Mouse (Mus musculus) embryonic fibroblast, embryonic 13.5 days (primary cell): ENCODE measurements at regions not wholly inside any gene's neighbourhood (a gene's known extent, or its start where the extent isn't known, plus 50 kb on each side); places are given as distances from the start of the nearest gene placed in this dataset.

Source experiments
- H3K27ac ChIP-seq: 2 replicates; pipeline ENCODE4 v1.5.1; 2012; ENCODE audit warnings: low read length, control low read depth, inconsistent platforms; ENCODE audit not compliant: insufficient read depth
- H3K4me1 ChIP-seq: 2 replicates; pipeline ENCODE4 v1.6.1; 2011; ENCODE audit warnings: low read length; ENCODE audit not compliant: control insufficient read depth, insufficient read depth
- H3K4me3 ChIP-seq: 2 replicates; pipeline ENCODE4 v1.5.1; 2011; ENCODE audit warnings: mild to moderate bottlenecking, control low read depth, low read length; ENCODE audit not compliant: insufficient read depth
- CTCF ChIP-seq: IDR thresholded peaks from 2 replicates; pipeline ENCODE4 v1.5.1; 2011; ENCODE audit warnings: mild to moderate bottlenecking, control low read depth, low read length, moderate library complexity, borderline replicate concordance; ENCODE audit not compliant: insufficient read depth
- POLR2A ChIP-seq: IDR thresholded peaks from 2 replicates; pipeline ENCODE4 v1.6.1; 2011; ENCODE audit warnings: low read depth, mild to moderate bottlenecking, control low read depth, low read length, moderate library complexity

DNA sequence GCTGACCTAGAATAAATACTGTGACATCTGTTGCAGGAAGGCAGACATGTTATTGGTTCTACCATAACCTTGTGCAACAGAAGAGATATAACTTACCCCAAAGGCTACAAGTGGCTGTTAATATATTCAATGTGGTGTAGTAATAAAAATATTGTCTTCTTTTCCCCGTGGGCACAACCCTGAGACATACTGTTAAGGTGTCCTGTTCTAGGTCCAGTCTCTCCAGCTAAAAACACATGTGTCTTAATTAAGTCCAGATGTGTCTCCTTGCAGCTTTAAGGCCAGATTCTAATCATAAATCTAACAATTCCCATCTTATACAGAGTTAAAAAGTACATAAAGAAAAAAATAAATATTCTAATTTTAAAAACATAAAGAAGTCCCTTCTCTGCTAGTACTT, 175.8 kb downstream of the 4933402N22Rik start:
- TF ChIP-seq CTCF, result no peak
- no peak for TF ChIP-seq POLR2A
- Histone ChIP-seq H3K4me3 (no peak overlapping the region), H3K27ac (no peak overlapping the region), H3K4me1 (no peaks in the 10 kb centered on the region)

DNA sequence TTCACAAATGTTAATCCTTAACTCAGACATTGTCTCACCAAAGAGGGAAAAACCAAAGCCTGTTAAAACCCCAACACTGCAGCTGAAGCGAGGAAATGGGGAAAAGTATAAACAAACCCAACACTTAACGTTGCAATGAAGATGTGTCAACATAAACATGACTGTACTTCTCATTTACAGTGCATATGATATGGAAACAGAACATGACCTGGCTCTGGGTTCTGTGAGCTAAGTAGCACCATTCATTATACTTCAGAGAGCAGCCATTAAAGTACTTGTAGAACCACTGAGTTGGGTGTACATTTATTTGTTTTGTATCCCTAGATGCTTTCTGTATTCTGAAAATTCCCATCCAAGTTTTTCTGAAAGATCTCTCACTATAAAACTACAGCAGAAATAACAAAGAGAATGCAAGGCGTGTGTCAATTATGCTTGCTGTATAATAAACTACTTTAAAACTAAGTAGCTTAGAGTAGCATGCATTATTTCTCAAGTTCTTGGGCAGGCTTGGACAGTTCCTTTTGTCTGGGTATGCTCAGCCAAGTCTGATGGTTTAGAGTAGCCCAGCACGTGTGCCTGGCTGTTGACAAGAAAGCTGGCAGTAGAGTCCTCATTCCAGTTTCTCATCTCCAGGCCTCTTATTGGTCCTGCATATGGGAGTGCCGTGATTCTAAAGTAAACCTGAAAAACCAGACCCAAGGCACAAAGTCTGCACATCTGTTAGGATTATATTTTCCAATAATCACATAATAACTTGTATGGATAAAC, 198.9 kb downstream of the 4933402N22Rik start:
- Histone ChIP-seq H3K4me3 (no peak overlapping the region), H3K27ac (no peak overlapping the region), H3K4me1 (no peaks in the 10 kb centered on the region)
- TF ChIP-seq POLR2A, result no peak

DNA sequence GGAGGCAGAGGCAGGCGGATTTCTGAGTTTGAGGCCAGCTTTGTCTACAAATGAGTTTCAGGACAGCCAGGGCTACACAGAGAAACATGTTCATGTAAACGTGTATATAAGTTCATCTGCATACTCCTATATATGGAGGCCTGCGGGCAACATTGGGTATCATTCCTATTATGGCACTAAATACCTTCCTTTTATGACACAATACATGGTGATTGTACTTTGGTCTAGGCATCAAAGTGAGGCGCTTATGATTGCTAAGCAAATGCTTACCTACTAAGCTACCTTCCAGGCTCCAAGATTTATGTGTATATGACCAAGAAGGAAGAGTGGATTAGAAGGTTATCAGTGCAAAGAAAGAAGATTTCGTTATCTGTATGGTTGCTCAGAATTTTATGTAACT, 207.1 kb downstream of the 4933402N22Rik start:
- H3K4me1 ChIP-seq, result no peaks in the 10 kb centered on the region
- TF ChIP-seq CTCF (no peak), POLR2A (no peak)
- H3K4me3 ChIP-seq, result no peak overlapping the region
- H3K27ac ChIP-seq, result no peak overlapping the region

DNA sequence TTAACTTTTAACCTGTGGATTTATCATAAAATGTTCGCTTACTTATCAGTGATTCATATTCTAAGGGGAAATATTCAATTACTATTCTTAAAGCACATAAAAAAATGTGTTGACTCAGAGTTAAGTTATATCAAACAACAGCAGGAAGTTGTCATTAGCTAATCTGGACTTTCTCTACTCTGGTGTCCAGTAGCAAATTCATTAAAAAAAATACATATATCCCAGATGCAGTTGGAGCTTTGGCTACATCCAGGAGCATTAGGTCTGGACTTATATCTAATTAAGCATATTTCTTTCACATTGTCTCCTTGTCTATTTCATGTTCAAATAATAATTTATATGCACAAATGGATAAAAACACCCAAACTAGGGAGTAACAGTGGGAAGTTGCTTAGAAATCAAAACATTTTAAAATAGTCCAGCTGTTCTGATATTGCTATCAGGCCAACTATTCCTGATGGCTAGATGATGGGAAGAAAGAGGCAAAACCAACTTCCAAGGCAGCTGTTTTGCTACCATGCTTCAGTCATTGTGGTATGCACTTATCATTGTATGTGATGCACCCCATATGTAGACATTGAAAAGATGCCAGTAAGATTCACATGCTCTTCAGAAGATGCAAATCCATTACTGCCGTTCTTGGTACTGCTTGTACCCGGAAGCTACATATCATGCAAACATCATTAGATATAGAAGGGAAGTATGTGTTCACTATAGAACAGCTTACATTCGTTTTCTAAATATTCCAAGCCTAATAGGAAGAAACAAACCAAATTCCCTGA, 209.8 kb downstream of the 4933402N22Rik start:
- no peaks in the 10 kb centered on the region for H3K4me1 ChIP-seq
- H3K27ac ChIP-seq, result no peak overlapping the region
- no peak for TF ChIP-seq POLR2A
- no peak for TF ChIP-seq CTCF
- H3K4me3 ChIP-seq, result no peak overlapping the region

DNA sequence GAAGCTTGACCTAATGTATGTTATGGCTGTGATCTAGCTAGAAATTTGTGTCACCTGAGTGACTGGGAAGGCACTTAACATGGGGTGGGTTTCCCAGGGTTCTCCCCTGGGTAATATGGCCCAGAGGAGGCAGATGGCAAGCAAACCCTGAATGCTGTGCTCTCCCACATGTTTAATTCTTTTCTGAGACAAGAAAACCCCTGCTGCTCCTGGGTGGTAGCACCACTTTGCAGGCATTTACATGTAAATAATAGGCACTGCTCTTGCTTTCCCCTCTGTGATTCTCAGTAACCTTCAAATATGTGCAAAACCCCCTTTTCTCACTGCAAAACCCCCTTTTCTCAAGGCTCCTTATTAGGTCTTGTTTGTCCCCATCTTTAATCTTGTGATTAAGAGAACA, 221.1 kb downstream of the 4933402N22Rik start:
- Histone ChIP-seq H3K4me1 (no peaks in the 10 kb centered on the region), H3K4me3 (no peak overlapping the region), H3K27ac (no peak overlapping the region)
- no peak for TF ChIP-seq POLR2A
- no peak for TF ChIP-seq CTCF

DNA sequence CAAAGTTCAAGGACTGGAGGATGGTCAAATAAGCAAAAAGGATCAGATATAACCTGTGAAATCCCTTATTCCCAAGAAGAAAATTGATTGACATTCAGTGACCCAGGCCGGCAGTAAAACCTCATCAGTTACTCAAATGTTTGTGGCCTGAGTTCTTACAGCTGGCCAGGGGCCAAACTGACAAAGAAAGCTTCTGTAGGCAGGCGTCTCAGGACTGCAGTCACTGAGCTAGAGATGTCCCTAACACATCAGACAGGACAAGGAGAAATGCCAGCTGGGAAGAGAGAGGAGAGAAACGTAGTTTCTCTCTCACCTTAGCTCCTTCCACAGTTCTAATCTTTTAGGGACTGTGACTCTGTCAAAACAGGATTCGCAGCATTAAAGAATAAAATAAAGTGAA, 229.9 kb upstream of the Sema3d start:
- Histone ChIP-seq H3K27ac (no peak overlapping the region), H3K4me1 (no peaks in the 10 kb centered on the region)
- no peak for TF ChIP-seq CTCF
- no peak for TF ChIP-seq POLR2A

DNA sequence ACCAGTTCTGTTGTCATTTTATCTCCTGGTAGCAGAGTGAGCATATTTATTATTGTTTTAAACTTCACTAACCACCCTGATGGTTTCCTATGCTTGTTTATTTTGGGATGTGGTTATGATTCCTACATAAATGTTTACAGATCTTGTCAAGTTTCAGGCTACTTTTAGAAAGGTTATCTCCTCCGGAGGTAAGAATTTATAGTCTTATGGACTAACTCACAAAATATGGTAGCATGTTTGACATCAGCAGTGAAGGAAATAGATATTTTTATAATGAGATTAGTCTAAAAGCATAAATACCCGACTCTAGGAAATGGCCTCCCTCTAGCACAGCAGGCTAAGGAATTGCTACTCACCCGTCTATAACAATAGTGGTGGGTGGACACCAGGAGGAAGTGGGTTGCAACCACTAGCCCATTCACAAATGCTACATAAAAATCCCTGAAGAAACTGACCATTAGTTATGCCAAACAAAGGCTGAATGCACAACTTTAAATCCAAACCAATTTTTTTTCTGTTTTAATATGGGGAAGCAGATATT, 228.6 kb upstream of the Sema3d start:
- no peak overlapping the region for H3K4me3 ChIP-seq
- H3K4me1 ChIP-seq, result no peaks in the 10 kb centered on the region
- no peak overlapping the region for H3K27ac ChIP-seq
- no peak for TF ChIP-seq CTCF
- no peak for TF ChIP-seq POLR2A

More for the DNA sequence above, 229.9 kb upstream of the Sema3d start:
- H3K4me3 ChIP-seq, result no peak overlapping the region

DNA sequence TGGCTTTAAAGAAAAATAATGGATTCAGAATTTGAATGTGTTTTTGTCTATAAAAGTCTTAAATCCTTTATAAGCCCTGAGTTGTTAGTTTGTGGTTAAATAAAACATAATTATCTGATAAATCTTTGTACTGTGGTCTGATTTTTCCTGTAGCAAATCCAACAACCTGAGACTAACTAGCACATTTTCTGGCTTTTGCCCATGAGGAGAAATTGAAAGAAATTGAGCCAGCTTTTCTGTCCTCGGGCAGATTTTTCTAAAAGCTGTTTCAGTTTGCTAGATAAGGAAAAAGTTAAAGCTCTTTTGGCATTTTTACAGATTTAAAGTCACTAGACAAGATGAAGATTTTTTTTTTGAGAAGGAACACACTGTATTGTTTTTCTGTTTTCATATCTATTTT, 191.5 kb upstream of the Sema3d start:
- Histone ChIP-seq H3K27ac (no peak overlapping the region), H3K4me3 (no peak overlapping the region), H3K4me1 (no peaks in the 10 kb centered on the region)
- TF ChIP-seq POLR2A (no peak), CTCF (no peak)

DNA sequence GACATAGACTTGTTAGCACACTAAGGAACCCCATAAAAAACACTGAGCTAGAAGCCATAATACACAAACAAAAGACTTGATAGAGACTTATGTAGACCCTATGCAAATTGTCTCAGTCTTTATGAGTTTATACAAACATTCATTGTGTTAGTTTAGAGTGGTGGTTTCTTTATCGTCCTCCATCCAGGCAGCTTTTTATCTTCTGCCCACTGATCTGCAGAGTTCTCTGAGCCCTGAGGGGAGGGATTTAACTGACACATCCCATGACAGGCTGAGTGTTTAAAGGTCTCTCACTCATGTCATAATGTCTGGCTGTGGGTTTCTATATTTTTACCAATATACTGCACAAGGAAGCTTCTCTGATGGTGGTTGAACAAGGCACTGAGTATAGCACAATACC, 175.7 kb upstream of the Sema3d start:
- Histone ChIP-seq H3K4me1 (no peaks in the 10 kb centered on the region), H3K4me3 (no peak overlapping the region)

DNA sequence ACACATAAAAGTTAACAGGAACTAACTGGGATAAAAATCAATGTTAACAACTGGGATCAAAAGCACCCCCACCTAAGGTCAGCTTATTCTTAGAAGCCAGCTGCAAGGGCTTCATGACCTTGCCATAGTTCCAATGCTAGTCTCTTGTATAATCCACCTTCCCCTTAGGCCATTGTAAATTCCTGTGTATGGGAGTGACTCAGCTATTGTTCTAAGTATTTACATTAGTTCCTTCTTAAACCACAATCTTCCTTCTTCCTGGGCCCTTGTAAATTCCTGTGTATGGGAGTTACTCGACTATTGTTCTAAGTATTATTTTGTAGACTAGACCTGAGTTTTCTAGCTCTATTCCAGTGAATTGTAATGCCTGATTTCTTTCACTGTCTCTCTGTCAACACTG, 173.6 kb upstream of the Sema3d start:
- Histone ChIP-seq H3K4me1 (no peaks in the 10 kb centered on the region), H3K27ac (no peak overlapping the region), H3K4me3 (no peak overlapping the region)
- no peak for TF ChIP-seq POLR2A
- no peak for TF ChIP-seq CTCF

More for the DNA sequence above, 175.7 kb upstream of the Sema3d start:
- H3K27ac ChIP-seq, result no peak overlapping the region
- TF ChIP-seq CTCF (no peak), POLR2A (no peak)
